Mouse (Mus musculus) urinary bladder, postnatal 36 days (tissue): ENCODE data around the gene Cttnbp2.
A peak's percentile ranks its signal among the peaks of the same experiment; 100 is the strongest.
"Not testable (repeated sequence)": the region's sequence is repeated elsewhere in the genome, so short reads cannot be mapped to it uniquely, and the experiment has no call there.

Experiments used
- DNase-seq, 2 experiments: peaks; one replicate each; pipeline ENCODE4 v3.0.0; 2022; ENCODE audit warnings: low spot score in 2 of 2, mixed read lengths in 1 of 2

The Cttnbp2 gene

DNA sequence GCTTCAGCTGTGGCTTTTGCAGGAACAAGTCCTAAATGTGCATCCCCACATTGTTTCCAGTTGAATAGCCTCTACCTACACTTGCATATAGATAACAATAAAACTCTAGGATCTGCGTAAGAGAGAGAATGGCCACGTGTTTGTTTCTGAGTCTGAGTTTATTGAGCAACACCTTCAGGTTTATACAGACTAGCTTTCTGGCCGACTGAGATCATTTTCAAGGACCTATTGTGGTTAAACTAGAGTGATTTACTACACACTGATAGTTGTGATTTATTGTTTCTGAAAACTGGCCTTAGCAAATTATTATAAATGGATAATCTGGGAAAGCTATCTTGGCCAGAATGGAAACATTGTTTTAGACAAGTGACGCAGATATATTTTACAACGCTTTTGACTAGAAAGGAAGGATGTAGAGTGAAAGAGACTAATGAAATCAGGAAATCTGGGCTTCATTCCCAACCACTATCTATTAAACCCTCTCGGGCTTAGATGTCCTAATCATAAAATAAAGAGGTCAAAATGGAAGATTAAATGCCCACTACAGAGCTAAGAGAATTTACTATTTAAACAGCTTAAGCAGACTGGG, 96.7 kb downstream of the Cttnbp2 start:
- DNase-seq: no peak

- no peak for DNase-seq
Measured at GRCm38 (mm10) chr6:18415961-18416360, 98.7 kb downstream of the Cttnbp2 start.

GRCm38 (mm10) chr6:18411505-18412225, 103.0 kb downstream of the Cttnbp2 start:
- DNase-seq: no peak

DNA sequence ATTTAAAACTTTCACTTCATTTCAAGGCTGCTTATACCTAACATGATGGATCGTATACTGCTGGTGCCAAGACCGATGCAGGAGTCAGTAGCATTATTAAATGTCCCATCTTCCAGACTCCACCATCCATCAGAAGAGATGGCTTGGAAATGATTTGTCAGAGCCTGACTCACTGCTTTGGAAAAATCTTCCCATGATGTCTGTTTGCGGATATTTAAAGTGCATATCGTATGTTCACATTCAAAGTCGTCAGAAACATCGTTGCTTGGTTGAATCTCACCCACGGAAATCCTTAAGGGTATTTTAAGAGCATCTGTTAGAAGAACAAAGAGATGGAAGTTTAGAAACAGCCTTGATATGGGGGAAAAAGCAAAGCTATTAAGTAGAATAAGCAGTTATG, 106.2 kb downstream of the Cttnbp2 start:
- no peak for DNase-seq

- no peak for DNase-seq
Measured at GRCm38 (mm10) chr6:18401066-18401674, 113.5 kb downstream of the Cttnbp2 start.

- no peak for DNase-seq
Measured at GRCm38 (mm10) chr6:18381380-18381779, 133.3 kb downstream of the Cttnbp2 start.

GRCm38 (mm10) chr6:18380300-18381202, 134.1 kb downstream of the Cttnbp2 start:
- DNase-seq: no peak

GRCm38 (mm10) chr6:18377755-18378154, 136.9 kb downstream of the Cttnbp2 start:
- DNase-seq: not testable (repeated sequence)

DNA sequence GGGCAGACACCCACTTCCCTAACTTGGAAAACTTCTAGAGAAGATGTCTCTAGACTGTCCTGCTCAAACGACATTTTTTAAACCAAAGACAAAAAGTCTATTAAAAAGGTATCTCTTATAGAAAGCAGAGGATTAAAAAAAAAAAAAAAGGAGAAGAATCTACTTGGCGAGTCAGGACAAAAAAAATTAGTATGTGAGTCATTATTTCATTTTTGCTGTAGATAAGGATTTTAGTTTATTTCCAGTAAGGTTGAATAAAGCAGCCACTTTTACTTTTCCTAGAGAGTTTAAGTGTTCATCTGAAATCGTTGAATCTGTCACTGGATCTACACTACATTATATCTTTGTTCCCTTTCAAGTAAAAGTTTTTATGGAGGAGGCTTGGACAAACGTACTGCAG, 139.9 kb downstream of the Cttnbp2 start:
- DNase-seq: no peak

DNA sequence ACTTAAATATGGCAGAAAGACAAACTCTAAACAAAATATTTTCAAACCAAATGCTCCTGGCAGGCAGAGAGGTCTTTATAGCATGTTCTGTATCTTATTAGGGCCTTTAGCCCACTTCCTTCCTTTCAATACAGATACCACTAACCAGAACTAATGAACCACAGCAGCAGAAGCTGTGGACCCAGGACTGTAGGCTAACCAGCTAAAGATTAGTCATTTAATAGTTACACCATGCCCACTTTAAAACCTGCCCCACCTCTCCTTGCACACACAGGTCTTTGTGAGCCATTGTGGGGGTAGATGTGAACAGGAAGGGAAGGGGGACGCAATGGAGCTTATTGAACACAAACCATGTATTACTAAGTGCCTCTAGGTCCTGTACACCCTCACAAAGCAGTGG, 141.0 kb downstream of the Cttnbp2 start:
- DNase-seq: no peak

DNA sequence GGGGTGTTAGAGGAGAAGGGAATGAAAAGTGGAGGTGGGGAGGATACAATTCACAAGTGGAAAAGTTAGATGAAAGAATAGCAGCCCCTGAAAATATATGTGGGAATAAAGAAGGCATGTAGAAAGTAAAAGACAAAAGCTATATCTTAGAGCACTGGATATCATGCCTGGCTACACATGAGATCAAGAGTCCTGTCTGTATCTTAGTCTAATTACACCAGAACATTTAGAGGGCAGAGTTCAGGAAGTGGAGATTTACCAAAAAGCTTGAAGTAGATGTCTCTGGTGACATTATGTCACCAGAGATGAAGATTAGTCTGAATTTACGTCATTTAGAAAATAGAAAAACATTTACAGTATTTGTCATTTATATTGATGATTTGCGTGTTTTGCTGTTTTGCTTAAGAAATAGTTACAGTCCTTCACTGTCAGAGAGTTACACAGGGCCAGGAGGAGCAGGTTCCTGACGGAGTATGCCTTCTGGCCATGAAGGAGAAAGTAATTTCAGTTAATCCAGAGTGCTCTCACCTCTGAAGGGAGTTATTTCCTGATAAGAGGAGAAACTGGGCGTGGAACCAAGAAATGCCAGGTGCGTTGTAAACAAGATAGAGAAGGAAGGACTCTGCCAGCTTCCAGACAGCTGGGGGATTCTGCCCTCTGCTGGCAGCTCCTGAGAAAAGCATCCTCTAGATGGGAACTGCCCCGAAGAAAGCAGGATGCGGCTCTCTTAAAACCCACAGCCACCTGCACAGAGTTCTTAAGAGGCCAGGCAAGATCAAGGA, 142.0 kb downstream of the Cttnbp2 start:
- peak; percentile 38 to 54 for DNase-seq

GRCm38 (mm10) chr6:18369723-18370122, 144.9 kb downstream of the Cttnbp2 start:
- no peak for DNase-seq

DNA sequence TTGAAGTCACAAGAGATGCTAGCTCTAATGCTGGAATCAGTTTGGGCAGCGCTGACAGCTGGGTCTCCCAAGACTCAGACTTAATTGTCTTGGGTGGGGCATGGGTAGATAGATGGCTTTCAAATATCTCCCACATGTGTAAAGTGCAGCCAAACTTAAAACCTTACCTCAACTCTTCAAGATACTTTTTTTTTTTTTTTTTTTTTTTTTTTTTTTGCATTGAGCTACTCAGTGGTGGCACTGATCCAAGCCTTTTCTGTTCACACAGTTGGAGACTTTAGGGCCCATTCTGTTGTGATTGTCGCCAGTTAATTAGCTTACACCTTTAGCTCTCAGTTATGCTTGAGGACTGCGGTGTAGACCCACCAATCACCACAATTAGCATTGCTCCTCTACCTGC, 145.6 kb downstream of the Cttnbp2 start:
- DNase-seq: no peak

DNA sequence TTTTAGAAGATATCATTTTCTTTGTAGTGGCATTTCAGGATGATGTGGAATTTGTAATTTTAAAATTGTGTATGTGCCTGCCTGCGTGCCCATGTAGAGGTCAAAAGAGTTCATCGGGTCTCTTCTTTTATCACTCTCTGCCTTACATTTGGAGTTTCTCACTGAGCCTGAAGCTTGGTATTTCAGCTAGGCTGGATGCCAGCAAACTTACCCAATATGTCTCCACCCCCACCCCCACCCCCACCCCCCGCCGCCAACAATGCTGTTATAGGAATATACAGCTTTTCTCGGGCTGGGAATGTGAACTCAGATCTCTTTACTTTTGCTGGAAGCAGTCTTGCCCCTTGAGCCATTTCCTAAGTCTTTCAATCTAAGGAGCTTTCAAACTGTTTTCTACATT, 152.4 kb downstream of the Cttnbp2 start:
- no peak for DNase-seq

DNA sequence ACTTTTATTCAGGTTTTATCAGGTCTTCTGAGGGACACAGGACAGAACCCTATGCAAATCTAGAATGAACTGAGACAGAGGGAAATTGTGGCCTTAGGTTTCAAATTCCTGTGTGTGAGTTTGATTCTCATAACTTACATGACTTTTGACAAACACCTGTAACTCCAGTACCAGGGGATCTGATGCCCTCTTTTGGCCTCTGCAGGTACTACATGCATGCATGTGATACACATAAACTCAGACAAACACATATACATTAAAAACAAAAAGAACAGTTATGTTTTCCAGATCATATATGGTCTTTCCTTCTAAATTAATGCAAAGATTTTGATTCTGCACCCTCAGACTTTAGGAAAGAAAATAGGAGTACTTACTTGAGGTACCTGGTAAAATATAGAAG, 153.7 kb downstream of the Cttnbp2 start:
- no peak for DNase-seq

- no peak for DNase-seq
Measured at GRCm38 (mm10) chr6:18360154-18360553, 154.5 kb downstream of the Cttnbp2 start.

- DNase-seq: no peak
Measured at GRCm38 (mm10) chr6:18349153-18349858, 165.3 kb downstream of the Cttnbp2 start.

DNA sequence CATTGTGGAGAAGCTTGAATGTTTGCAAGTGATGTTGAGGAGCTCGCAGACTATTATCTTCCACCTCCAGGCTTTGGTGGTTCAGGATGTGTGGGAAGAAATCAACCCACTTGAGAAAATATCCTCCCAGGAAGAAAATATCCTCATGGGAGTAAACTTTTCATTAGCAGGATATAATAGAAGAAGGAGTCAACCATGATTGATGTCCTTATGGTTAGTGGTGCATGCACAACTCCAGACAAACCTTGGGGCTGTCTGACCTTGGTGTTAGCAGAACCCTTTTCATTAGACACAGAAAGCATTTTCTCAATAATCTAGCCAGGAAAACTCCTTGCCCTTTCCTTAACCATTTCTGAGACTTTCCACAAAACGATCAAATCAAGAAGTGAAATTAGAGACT, 170.4 kb downstream of the Cttnbp2 start:
- no peak for DNase-seq

DNA sequence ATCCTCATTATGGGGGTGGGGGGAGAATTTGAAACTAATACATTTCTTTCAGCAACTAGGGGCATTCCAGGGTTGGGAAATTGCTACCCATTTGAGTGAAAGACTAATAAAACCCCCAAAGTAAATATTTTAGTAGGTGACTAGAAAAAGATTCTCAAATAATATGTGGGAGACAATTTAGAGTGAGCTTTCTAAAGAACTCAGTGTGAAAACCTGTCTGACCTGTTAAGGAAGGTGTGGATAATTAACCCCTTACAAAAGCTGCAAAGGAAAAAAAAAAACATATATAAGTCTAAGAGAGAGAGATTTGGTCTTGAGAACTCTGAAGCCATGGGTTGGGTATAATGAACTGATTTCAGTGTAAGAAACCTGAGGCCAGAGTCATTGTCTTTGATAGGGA, 176.3 kb downstream of the Cttnbp2 start:
- no peak for DNase-seq

GRCm38 (mm10) chr6:18335393-18335792, 179.2 kb downstream of the Cttnbp2 start:
- DNase-seq: no peak

- no peak for DNase-seq
Measured at GRCm38 (mm10) chr6:18322950-18323349, 191.7 kb downstream of the Cttnbp2 start.
